Mouse (Mus musculus): ENCODE measurements around the gene Nek6.
A peak's percentile ranks its signal among the peaks of the same experiment; 100 is the strongest.

Gene Nek6

GRCm38 (mm10) chr2:38539677-38540076 lies 28.2 kb downstream of the Nek6 start:
- no peak for DNase-seq

DNA sequence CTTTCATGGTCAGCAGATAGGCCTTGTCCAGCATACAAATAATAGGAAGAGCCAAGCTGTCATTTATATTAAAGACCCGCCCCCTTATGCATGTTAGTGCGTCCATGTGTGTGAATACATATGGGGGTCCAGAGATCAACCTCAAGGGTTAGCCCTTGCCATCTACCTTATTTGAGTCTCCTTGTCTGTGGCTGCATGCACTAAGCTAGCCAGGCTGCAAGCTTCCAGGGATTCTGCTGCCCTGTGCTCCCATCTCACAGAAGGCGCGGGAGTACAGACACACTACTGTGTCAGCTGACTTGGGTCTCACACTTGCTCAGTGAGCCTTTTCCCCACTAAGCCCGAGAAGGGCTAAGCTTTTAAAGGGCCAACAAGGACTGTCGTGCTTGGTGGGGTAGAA lies 29.2 kb downstream of the Nek6 start:
- DNase-seq = no peak

GRCm38 (mm10) chr2:38541101-38541500 lies 29.7 kb downstream of the Nek6 start:
- DNase-seq = no peak

GRCm38 (mm10) chr2:38541570-38541969 lies 30.1 kb downstream of the Nek6 start:
- peak in 1 of 2 experiments; percentile 18 for DNase-seq

GRCm38 (mm10) chr2:38542366-38542765 lies 30.9 kb downstream of the Nek6 start:
- DNase-seq = no peak

GRCm38 (mm10) chr2:38543158-38543557 lies 31.7 kb downstream of the Nek6 start:
- DNase-seq = no peak

DNA sequence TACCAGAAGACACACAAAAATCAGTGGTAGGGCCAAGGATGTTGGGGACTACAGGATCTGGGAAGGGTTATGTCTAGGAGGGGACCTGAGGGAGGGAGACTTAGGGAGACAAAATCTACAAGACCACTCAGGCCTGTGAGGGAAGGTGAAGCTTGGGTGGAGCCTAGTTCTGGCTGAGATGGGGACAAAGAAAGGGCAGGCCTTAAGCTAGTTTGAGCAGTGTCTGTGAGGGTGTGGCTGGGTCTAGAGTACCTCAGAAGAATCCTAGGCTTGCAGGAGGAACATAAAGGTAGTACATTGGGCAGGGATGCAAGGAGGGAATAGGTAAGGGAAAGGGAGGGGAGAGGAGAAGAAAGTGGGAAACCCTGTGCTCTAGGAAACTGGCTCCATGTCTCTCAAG lies 32.9 kb downstream of the Nek6 start:
- DNase-seq = no peak

DNA sequence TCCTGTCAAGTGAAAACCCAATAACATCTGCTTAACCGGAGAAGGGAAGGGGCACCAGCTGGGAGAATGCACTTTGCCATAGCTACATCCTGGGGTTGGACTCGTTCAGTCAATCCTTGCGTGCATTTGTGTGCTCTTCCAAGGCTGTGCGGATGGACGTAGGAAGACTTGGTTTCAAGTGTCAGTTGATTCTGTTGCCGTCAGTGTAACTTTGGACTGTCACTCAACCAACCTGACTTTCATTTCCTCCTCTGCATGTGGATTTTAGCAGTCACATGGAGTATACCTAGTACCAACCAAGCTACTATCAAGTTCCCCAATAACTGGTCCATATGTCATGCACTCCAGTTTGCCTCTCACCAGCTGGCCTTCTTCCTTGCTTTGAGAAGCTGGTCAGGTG lies 33.5 kb downstream of the Nek6 start:
- no peak for DNase-seq

GRCm38 (mm10) chr2:38545706-38546105 lies 34.3 kb downstream of the Nek6 start:
- DNase-seq = no peak

- no peak for DNase-seq
These were observed 34.8 kb downstream of the Nek6 start for GRCm38 (mm10) chr2:38546222-38546621.

DNA sequence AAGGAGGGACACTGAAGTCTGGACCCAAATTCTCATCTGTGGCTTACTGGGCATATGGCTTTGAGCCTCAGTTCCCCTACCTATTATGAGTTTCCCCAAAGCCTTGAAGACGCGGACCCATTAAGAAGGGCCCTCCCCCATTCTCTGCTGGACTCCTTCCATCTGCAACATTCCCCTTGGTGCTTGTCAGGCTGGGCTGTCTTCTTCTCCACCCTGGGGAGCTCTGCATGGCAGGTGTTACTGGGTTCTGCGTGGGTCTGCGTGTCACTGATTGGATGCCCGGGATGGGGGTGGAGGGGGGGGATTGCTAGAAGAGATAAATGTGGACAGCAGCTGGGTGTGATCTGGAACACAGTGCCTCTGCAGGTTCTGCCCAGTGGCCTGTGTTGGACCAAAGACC lies 35.3 kb downstream of the Nek6 start:
- DNase-seq = no peak

DNA sequence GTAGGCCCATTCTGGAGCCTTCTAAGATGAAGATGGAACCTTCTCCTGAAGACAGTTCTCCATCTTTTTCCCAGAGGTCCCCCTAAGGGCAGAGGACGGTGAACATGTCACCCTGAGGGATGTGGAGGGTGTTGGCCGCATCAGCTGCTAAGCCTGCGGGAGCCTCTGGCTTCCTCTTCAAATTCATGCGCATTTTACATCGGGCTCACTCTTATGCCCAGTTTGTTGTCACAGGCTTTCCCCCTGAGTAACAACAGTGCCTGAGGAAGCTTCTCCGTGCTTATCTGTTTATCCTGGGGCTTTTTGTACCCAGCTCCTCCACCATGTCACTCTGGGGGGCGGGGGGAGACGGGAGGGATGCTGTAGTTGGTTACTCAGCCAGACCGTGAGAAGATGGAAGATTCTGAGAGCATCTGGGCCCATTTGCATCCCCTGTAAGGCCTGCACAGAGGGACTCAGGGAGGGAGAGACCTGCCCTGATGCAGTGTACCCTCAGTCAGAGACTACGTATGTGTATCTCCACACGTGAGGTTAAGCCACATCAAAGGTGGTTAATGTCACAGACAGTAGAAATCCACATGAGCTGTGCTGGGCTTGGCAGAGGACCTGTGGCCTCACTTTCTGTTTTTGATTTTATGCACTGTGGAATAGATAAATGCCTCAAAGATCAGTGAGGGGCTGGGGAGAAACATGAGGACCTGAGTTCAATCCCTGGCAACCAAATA lies 36.5 kb downstream of the Nek6 start:
- no peak for DNase-seq

DNA sequence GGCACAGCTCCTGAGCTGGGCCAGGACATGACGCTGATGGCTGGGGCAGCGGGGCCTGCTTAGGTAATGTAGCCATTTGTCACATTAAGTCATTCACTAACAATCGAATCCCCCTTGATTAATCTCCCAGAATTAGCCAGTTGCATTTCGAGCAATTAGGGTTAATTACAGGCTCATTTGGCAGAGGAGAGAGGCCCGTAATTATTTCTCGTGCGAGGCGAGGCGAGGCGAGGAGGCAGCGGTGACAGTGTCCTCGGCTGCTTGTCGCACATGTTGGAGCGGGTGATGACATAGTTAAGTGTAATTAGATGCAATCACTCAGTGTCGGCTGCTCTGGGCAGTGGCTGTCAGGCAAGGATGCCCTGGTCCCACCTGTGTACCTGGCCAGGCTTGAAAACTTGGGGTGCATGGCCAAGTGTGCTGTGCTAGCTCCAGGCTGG lies 40.6 kb downstream of the Nek6 start:
- no peak for DNase-seq

- DNase-seq = no peak
These were observed 43.0 kb downstream of the Nek6 start for GRCm38 (mm10) chr2:38554226-38554995.

DNA sequence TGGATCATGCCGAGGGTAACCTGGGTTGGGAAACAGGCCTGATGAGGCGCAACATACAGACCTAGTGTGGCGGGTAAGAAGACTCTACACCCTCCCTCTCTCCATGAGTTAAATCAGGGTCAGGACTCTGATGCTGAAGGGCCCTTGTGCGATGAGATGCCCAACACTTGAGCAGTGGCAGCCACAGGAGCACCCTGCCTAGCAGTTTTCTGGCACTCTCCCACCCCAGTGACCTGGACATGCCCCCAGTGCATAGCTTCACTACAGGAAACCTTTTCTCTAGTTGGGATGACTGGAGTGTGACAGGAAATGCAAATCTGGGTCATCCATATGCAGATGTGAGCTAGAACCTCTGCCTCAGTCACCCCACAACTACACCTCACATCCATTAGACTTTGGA lies 44.2 kb downstream of the Nek6 start:
- DNase-seq = no peak

DNA sequence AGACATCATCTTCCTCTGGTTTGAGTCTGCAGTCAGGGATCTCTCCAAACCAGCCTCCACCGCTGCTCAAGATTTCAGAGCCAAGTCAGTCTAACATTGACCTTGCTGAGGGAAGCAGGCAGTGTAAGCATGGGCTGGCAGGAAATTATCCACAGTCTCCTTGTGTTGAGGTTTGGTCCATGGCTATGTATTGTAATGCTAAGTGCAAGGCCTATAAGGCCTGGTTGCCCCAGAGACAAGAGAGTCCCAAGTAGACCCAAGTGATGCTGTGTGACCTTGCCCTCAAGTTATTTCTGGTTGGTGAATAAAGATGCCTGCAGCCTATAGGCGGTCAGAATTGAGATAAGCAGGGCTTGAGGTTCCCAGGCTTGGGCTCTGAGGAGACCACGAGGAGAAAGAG lies 45.3 kb downstream of the Nek6 start:
- no peak for DNase-seq

DNA sequence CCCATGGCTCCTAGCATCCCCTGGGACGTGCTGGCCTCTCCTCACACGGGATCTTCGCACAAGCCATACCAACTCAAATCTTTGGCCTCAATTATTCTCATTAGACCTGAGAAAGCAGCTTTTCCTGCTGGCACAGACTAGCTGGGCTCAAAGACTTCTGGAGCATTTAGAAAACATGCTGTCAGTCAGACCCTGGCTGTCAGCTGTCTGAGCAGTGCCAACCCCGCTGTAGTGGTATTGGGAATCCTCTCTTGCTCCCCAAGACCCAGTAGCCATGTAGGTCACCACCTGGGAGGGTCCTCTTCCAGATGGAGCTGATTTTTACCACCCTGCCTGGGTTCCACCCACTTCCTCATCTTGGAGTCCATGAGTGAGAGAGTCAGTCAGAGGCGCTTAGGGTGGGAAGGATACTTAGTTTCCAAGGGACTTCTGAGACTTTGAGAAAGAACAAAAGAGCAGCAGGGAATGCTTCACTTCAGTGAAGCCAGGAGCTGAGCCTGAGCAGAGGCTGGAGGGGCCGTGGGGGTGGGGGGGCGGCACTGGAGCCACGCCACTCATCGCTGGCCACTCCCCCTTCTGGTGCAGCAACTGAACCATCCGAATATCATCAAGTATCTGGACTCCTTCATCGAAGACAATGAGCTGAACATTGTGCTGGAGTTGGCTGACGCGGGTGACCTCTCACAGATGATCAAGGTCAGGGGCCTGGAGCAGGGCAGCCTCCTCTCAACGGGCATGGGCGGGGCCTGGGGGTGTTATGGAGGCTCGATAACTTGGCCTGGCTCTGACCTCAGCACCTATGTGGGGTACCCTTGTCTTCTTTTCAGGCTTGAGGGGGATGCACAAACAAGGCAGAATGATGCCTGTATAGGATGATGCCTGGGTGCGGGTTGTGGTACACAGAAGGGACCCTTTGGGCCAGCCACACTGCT lies 49.1 kb downstream of the Nek6 start:
- DNase-seq = no peak

DNA sequence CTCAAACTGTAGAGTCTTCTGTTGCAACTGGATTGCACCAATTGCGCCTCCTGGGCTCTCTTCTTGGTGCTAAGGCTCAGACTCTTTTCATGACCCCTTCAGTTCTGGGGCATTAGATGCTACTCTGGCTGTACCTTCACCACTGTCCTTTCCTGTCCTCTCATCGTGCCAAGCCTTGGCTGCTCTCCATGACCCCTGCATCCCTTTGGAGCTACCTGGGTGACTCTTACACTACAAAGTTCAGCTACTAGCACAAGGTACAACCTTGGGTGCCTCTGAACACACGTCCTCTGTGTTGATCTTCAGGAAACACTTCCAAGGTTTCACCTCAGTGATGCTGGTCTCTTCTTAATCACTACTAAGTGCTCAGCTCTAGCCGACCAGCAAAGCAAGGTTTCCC lies 51.2 kb downstream of the Nek6 start:
- DNase-seq = no peak

DNA sequence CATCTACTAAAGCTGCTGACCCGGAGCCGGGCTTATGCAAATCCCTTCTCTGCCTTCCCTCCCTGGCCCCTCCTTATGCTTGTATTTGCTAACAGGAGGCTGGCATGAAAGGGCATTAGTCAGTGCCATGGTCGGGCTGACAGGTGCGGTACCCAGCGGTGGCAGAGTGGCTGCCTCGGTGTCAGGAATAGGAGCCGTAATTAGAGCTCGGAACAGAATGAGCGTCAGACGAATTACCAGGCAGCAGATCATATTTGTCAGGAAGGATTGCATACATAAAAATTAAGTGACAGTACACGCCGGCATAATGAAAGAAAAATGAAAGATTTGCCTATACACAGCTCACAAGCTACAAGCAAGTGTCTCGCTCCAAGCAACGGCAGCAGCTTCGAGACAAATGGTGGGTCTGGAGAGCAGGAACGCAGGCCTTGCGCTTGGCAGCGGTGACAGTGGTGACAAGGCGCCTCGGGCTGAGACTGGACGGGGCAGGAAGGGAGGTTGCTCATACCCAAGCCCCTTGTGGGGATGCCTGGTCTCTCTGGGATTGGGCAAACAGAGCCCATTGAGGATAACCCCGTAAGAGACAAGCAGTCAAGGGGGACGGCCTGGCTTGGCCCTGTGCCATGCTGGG lies 60.6 kb downstream of the Nek6 start:
- DNase-seq = no peak

GRCm38 (mm10) chr2:38574697-38575096 lies 63.3 kb downstream of the Nek6 start:
- peak in 1 of 2 experiments; percentile 23 for DNase-seq

DNA sequence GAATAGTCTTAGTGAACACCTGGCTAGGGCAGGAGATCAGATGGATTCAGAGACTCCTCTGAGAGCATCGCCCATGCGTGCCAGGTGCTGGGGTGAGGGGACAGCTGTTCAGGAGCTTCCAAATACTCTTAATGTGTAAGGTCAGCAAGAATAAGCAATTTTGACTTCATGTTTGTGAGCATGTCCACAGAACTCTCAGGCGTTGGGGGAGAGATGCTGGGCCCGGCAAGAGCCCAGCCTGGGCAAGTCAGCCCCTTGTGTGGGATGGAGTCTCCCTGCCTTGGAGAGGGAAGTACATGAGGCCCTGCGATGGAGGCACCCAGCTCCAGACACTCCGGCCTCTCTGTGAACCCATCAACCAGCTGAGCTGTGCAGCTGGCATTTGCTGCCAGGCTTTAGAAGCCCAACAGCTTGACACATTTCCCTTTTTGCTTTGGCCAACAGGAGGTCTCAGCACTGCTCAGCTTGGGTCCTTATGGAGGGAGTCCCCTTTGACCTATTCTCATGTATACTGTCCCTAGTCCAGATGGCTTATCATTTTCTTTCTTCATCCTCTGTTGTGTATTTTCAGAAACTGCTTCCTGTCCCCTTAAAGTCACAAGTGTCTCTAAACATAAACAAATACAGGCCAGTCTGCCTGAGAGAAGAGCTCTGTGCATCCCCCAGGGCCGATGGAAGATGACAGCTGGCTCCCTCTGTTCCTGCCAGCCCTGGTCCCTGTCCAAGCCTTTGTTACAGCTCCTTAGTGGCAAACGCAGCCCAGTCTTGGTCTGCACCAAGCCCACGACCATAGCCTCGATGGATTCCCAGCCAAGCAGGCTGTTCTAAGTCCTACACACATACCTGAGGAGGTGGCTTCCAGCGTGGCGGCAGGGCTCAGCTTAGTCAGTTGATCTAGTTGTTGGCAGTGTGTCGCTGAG lies 67.4 kb downstream of the Nek6 start:
- DNase-seq = no peak

DNA sequence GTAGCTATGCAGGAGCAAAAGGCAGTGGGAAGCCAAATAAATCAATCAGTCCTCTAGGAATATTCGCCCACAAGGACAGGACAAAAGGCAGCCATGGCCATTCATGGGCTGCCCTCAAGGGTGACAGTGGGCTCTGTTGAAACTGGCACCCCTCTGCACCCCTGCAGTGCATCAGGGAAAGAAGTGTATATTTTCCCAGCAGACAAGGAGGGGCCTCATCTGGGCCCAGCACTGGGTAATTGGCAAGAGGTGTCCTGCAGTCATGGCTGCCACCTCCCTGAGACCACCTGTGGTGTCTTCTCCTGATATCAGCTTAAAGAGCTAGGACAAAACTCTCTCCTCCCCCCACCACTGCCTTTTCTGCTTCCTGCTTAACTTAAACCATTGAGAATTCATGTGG lies 68.1 kb downstream of the Nek6 start:
- DNase-seq = no peak
